Mouse (Mus musculus): ENCODE measurements around the gene Pdxdc1. TPM values are rescaled to one million over a fixed set of nuclear protein-coding genes. Genes with fewer than 3 reads are reported as not detected.
"Not testable (repeated sequence)": the region's sequence is repeated elsewhere in the genome, so short reads cannot be mapped to it uniquely, and the experiment has no call there.

Gene Pdxdc1
- total RNA-seq (2015), result 38.3 and 46.8 TPM in 2 replicates
- 44.7 and 56.9 TPM in 2 replicates for total RNA-seq (2017)

- ATAC-seq (ENCODE audit: poor library complexity, severe bottlenecking), result peak; percentile 90
These were observed at the start of gene Pdxdc1, which contains the start of gene Mpv17l for GRCm38 (mm10) chr16:13902888-13903483. Gene Pdxdc1 (minus strand): TSS chr16:13903131. Gene Mpv17l (plus strand): TSS chr16:13903161.

DNA sequence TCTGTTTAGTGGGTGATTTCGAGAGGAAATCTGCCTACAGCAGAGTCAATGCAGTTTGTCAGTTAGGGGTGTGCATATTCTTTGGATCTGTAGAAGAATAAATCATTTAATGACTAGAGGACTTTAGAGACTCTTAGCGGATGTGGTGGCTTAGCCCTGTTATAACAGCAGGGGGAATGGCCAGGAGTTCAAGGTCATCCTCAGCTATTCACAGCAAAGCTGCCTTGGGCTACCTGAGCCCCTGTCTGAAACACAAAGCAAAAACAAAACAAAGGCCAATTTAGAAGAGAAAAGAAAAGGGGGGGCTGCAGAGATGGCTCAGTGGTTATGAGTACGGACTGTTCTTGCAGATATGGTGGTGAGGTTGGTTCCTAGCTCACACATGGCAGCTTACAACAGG is 48.3 kb upstream of the Pdxdc1 start:
- no peak for ATAC-seq (ENCODE audit: poor library complexity, severe bottlenecking)

DNA sequence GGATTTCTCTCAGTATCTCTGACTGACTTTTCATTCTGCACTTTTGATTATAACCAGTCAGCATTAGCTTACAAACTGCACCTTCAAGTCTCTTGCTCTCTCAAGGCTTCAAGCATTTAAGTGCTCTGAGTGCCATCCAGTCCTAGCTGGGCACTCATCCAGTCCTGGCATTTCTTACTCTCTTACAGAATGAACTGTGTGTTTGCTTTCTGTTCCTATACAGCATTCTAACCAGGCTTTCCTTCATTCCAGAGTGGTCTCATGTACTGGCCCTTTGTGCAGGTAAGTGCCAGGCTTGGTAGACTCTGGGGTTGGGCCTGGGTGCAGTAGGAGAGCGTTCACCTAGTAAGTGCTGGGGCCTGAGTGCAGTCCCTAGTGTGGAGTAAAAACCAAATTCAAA is 43.4 kb upstream of the Pdxdc1 start:
- ATAC-seq (ENCODE audit: poor library complexity, severe bottlenecking), result no peak

DNA sequence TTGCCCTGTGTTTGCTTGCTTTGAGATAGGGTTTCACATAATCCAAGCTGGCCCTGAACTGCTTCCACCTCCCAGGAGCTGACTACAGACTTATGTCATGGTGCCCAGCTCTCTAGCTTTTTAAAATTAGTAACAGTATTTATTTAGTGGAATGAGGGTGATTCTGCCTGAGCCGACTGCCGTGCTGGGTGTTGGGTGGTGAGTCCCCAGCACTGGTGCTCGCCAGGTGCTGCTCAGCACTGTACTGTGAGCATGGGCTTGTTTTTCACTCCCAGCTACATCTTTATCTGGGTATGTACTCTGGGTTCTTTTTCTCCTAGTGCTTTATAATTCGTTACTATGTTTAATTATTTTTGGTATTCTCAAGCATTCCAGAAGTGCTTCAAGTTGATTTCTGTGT is 42.2 kb upstream of the Pdxdc1 start:
- ATAC-seq (ENCODE audit: poor library complexity, severe bottlenecking), result no peak

DNA sequence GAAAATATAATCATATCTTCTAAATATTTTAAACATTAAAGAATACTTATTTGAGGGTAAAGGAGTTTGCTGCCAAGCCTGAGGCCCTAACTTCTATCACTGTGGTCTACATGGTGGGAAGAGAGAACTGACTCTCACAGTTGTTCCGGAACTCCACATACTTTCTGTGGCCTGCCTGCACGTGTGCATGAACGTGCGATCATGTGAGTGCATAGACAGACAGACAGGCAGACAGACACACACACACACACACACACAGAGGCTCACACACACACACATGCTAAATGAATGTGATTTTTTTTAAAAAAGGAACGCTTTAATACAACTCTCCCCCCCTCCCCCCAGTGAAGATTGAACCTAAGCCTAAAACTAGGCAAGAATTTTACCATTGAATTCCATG is 41.8 kb upstream of the Pdxdc1 start:
- ATAC-seq (ENCODE audit: poor library complexity, severe bottlenecking), result no peak

- no peak for ATAC-seq (ENCODE audit: poor library complexity, severe bottlenecking)
These were observed 41.2 kb upstream of the Pdxdc1 start for GRCm38 (mm10) chr16:13944178-13944577.

GRCm38 (mm10) chr16:13940847-13941395 is 38.0 kb upstream of the Pdxdc1 start:
- ATAC-seq (ENCODE audit: poor library complexity, severe bottlenecking), result no peak

DNA sequence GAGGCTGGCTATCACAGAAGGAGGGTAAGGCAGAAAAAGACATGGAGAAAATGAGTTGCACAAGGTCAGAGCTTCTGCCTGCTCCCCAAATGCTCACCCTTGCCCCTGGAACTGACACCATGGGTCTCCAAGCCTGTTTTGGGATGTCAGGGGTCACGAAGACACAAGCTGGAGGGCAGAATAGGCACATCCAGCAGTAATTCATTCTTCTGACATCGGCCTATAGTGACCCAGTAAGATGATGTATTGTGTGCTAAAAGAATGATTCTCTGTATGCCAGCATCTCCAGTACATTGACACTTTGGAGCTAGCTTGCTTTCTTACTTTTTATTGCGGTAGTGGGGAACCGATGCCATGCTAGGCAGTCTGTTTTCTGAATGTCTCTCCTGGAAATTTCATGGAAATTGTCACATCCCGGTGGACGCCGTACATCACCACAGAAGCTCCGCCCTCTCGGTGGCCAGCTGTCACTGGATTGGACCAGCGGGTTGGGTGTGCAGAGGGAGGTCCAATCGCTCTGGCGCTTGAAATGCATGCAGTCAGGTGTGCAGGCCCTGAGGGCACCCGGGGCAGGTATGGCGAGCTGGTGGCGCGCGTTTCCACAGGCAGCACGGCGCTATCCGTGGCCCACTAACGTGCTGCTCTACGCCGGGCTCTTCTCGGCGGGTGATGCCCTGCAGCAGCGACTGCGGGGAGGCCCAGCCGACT is 37.4 kb upstream of the Pdxdc1 start:
- no peak for ATAC-seq (ENCODE audit: poor library complexity, severe bottlenecking)

GRCm38 (mm10) chr16:13927456-13928075 is 24.6 kb upstream of the Pdxdc1 start:
- ATAC-seq (ENCODE audit: poor library complexity, severe bottlenecking), result no peak

- ATAC-seq (ENCODE audit: poor library complexity, severe bottlenecking), result not testable (repeated sequence)
These were observed 20.0 kb upstream of the Pdxdc1 start for GRCm38 (mm10) chr16:13922966-13923365.

- not testable (repeated sequence) for ATAC-seq (ENCODE audit: poor library complexity, severe bottlenecking)
These were observed 19.6 kb upstream of the Pdxdc1 start for GRCm38 (mm10) chr16:13922499-13922898.

GRCm38 (mm10) chr16:13921781-13922180 is 18.9 kb upstream of the Pdxdc1 start:
- ATAC-seq (ENCODE audit: poor library complexity, severe bottlenecking), result no peak

- ATAC-seq (ENCODE audit: poor library complexity, severe bottlenecking), result no peak
These were observed 18.1 kb upstream of the Pdxdc1 start for GRCm38 (mm10) chr16:13921063-13921462.

- no peak for ATAC-seq (ENCODE audit: poor library complexity, severe bottlenecking)
These were observed 17.2 kb upstream of the Pdxdc1 start for GRCm38 (mm10) chr16:13920093-13920492.

GRCm38 (mm10) chr16:13907297-13907696 is 4.4 kb upstream of the Pdxdc1 start:
- no peak for ATAC-seq (ENCODE audit: poor library complexity, severe bottlenecking)

DNA sequence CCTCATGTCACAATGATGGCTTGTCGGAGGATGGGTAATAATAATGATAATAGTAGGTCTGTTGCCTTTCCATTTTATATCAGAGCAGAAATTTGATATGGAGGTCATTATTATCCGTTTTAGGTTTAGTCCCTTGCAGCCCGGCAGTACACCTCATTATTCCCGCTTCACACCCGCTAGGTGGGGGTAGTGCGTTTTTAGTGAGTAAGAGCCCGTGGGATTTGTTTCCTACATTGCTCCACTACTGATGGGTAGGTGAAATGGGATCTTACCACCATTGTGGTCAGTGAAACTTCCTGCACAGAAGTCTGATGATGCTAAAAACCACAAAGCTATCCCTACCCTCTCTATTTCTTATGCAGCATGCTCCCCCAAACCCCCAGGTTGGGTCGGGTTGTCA is 557 bp upstream of the Pdxdc1 start:
- peak; percentile 64 for ATAC-seq (ENCODE audit: poor library complexity, severe bottlenecking)

DNA sequence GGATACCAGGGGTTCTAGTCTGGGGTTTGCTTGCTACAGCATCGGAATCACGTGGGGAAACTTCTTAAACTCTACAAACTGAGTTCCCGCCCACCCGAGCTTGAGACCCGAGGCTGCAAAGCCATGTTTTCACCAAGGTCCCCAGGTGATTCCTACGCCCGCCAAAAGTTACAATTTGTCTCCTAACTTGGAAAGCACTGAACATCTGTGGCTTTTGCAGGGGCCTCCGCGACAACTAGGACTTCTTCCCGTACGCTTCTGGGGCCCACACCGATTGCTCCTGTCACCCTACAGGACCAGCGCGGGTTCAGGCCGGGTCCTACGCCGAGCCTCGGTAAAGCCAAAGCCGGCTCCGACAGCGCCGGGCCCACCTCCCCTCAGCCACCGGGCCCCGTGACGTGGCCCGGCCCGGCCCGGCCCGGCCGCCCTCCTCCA is 517 bp downstream of the Pdxdc1 start:
- ATAC-seq (ENCODE audit: poor library complexity, severe bottlenecking), result peak; percentile 13

DNA sequence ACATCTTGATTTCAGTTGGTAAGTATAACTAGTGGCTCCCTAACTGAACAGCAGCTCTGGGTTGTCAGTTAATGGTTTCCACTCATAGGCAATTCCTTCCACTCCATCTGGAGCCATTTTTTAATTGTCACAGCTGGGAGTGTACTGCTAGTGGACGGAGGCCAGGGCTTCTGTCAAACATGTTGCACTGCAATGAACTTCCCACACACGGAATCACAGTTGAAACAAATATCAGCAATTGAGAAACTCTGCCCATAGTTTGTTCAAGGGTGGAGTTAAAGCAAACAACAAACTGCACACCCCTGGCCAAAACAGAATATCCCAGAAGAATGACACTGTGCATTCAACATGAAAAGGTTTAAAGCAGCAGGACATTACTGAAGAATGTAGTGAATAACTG is 4.0 kb downstream of the Pdxdc1 start:
- ATAC-seq (ENCODE audit: poor library complexity, severe bottlenecking), result no peak

- no peak for ATAC-seq (ENCODE audit: poor library complexity, severe bottlenecking)
These were observed 6.6 kb downstream of the Pdxdc1 start for GRCm38 (mm10) chr16:13896357-13896756.

DNA sequence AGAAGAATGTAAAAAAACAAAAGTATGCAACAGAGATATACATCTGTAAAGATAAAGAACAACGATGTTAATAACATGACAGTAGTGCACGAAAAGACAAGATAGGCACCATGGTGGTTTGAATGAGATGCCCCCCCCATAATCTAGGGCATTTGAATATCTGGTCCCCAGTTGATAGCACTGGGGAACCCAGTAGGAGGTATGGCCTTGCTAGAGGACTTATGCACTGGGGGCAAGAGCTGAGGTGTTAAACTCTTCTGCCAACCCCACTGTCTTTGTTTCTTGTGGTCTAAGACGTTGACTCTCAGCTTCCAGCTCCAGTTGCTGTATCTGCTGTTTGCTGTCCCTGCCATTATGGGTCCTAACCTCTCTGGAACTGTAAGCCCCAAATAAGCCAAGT is 7.2 kb downstream of the Pdxdc1 start:
- no peak for ATAC-seq (ENCODE audit: poor library complexity, severe bottlenecking)

DNA sequence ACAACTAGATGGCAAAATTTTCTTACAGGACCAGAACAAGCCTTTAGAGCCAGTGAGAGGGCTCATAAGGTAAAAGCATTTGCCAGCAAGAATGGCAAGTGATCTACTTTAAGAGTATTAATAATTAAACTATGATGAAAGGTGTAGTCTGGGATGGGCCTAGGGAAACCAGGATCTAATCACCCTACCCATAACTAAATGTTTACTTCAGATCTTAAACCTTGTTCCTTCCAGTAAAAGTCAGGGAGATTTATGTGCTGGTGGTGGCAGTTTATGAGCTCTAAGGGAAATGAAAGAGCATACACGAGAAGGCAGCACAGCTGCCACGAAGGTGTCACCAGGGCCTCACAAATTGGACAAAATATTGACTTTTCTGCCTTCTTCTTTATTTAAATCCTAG is 8.8 kb downstream of the Pdxdc1 start:
- ATAC-seq (ENCODE audit: poor library complexity, severe bottlenecking), result no peak

DNA sequence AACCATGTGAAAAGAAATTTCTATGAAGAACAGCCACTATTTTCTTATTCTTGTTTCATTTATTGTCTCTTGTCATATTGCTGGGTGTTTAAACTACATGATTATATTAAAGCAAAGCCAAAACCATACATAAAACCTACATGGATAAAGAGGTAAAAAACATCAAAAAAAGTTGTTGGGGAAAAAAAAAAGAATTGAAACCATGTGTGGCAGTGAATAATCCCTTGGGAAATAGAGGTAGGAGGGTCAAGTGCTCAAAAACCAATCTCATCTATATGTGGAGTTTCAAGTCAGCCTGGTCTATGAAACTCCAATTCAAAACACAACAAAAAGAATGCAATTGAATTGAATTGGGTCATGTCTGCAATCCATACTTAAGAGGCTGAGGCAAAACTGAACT is 10.1 kb downstream of the Pdxdc1 start:
- no peak for ATAC-seq (ENCODE audit: poor library complexity, severe bottlenecking)
